7 mouse cellular contexts compared by ENCODE assay signal in the genomic region with DNA sequence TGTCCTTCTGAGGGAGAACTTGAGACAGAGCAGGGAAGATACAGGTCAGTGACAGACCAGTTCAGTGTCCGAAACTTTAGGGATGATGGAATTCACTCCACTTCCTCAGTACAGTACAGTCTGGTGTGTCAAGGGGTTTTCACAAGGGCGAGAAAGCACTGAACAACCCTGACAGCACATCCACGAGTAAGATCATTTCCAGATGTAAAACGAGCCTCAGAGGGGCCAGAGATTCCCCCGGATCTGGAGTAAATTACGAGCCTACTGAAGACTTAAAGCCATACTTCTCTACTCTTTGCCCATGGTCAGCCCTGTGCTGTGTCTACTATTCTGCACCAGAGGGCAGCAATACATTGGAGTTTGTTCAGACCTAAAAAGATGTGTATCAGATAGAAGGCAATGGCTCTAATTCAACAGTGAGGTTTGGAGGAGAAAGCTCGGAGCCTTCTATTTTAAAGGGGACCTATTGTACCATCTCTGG.
DNase-seq lines count a peak whose midpoint lies in the region; ATAC-seq and TF ChIP-seq lines count a peak whose summit lies in the region.

No protein-coding gene starts in this region.

- H3K27ac ChIP-seq in liver, postnatal 0 days (ENCODE audit: low read depth): no peak overlapping the region
- no peak overlapping the region for H3K27ac ChIP-seq in liver, embryonic 11.5 days (ENCODE audit: low read depth, low read length)
- H3K27ac ChIP-seq in embryonic facial prominence, embryonic 13.5 days: peak overlapping the region; percentile 74
- no peak overlapping the region for H3K27ac ChIP-seq in kidney, postnatal 0 days
- no peak overlapping the region for H3K27ac ChIP-seq in midbrain, embryonic 11.5 days (ENCODE audit: low read depth, low read length)

- TF ChIP-seq EP300 in liver, postnatal 0 days (IDR thresholded peaks at IDR 0.05; ENCODE audit: low read depth): no peak

- H3K9ac ChIP-seq in liver, postnatal 0 days (replicated peaks): no peak overlapping the region
- no peak overlapping the region for H3K9ac ChIP-seq in liver, embryonic 11.5 days (ENCODE audit: low read depth, low read length)
- no peak overlapping the region for H3K9ac ChIP-seq in embryonic facial prominence, embryonic 13.5 days
- H3K9ac ChIP-seq in kidney, postnatal 0 days (ENCODE audit: low read depth, low read length): no peak overlapping the region
- H3K9ac ChIP-seq in midbrain, embryonic 11.5 days (ENCODE audit: low read length): no peak overlapping the region

- peak; percentile 38; the same call in 1 of the 2 replicates for TF ChIP-seq CTCF in liver, postnatal 0 days (IDR thresholded peaks at IDR 0.05; ENCODE audit: low read depth)
- peak; percentile 73 for TF ChIP-seq CTCF in kidney, postnatal 0 days (IDR thresholded peaks at IDR 0.05; ENCODE audit: low read depth)

- H3K27me3 ChIP-seq in liver, postnatal 0 days (ENCODE audit: insufficient read depth, low read length): no peaks in the 10 kb centered on the region
- H3K27me3 ChIP-seq in liver, embryonic 11.5 days (replicated peaks; ENCODE audit: control insufficient read depth, insufficient read depth, low read length): no peaks in the 10 kb centered on the region
- H3K27me3 ChIP-seq in embryonic facial prominence, embryonic 13.5 days: no peaks in the 10 kb centered on the region
- no peaks in the 10 kb centered on the region for H3K27me3 ChIP-seq in kidney, postnatal 0 days (ENCODE audit: insufficient read depth, low read length)
- no peaks in the 10 kb centered on the region for H3K27me3 ChIP-seq in midbrain, embryonic 11.5 days (ENCODE audit: control insufficient read depth, insufficient read depth, low read length)

- H3K4me2 ChIP-seq in liver, postnatal 0 days (ENCODE audit: low read depth, low read length): no peak overlapping the region
- no peak overlapping the region for H3K4me2 ChIP-seq in liver, embryonic 11.5 days
- peak overlapping the region; percentile 40; the same call in 1 of the 2 replicates for H3K4me2 ChIP-seq in embryonic facial prominence, embryonic 13.5 days
- H3K4me2 ChIP-seq in kidney, postnatal 0 days (ENCODE audit: low read length): no peak overlapping the region
- H3K4me2 ChIP-seq in midbrain, embryonic 11.5 days: no peak overlapping the region

- no peaks in the 10 kb centered on the region for H3K36me3 ChIP-seq in liver, postnatal 0 days (replicated peaks; ENCODE audit: insufficient read depth, low read length)
- H3K36me3 ChIP-seq in liver, embryonic 11.5 days (ENCODE audit: control insufficient read depth, insufficient read depth, low read length): peaks cover 3% of the 10 kb centered on the region; the same call in 1 of the 2 replicates
- peaks cover 14% of the 10 kb centered on the region for H3K36me3 ChIP-seq in embryonic facial prominence, embryonic 13.5 days
- no peaks in the 10 kb centered on the region for H3K36me3 ChIP-seq in kidney, postnatal 0 days (ENCODE audit: insufficient read depth, low read length)
- no peaks in the 10 kb centered on the region; the same call in none of the 2 replicates for H3K36me3 ChIP-seq in midbrain, embryonic 11.5 days (ENCODE audit: control insufficient read depth, insufficient read depth, low read length)

- 70% methylated on average over 7 of the region's 7 CpGs for whole genome bisulfite sequencing in liver, postnatal 0 days (ENCODE audit: insufficient replicate concordance)
- 63% methylated on average over 7 of the region's 7 CpGs for WGBS in liver, embryonic 11.5 days
- WGBS in embryonic facial prominence, embryonic 13.5 days: 14% methylated on average over 7 of the region's 7 CpGs
- WGBS in kidney, postnatal 0 days: 30% methylated on average over 7 of the region's 7 CpGs
- 73% methylated on average over 7 of the region's 7 CpGs for WGBS in midbrain, embryonic 11.5 days

- no peak for DNase-seq in liver, postnatal 0 days
- DNase-seq in liver, embryonic 11.5 days (ENCODE audit: low spot score): no peak
- DNase-seq in kidney, postnatal 0 days (ENCODE audit: low spot score): peak; percentile 73
- peak; percentile 83 for DNase-seq in midbrain, embryonic 11.5 days (ENCODE audit: low spot score, missing footprints)
- no peak for DNase-seq in thymus, adult 18-20 months
- DNase-seq in gastrocnemius, postnatal 25 days: no peak

- H3K4me1 ChIP-seq in liver, postnatal 0 days (ENCODE audit: insufficient read depth): no peaks in the 10 kb centered on the region
- no peaks in the 10 kb centered on the region for H3K4me1 ChIP-seq in liver, embryonic 11.5 days (replicated peaks; ENCODE audit: control insufficient read depth, insufficient read depth, low read length)
- H3K4me1 ChIP-seq in embryonic facial prominence, embryonic 13.5 days: peaks cover 20% of the 10 kb centered on the region
- no peaks in the 10 kb centered on the region for H3K4me1 ChIP-seq in kidney, postnatal 0 days (replicated peaks; ENCODE audit: insufficient read depth, low read length)
- H3K4me1 ChIP-seq in midbrain, embryonic 11.5 days (ENCODE audit: control insufficient read depth, insufficient read depth, low read length): no peaks in the 10 kb centered on the region

- no peaks in the 10 kb centered on the region for H3K9me3 ChIP-seq in liver, postnatal 0 days (ENCODE audit: low read length)
- H3K9me3 ChIP-seq in liver, embryonic 11.5 days (ENCODE audit: control insufficient read depth, low read length): no peaks in the 10 kb centered on the region
- no peaks in the 10 kb centered on the region for H3K9me3 ChIP-seq in embryonic facial prominence, embryonic 13.5 days
- no peaks in the 10 kb centered on the region for H3K9me3 ChIP-seq in kidney, postnatal 0 days (replicated peaks; ENCODE audit: low read length)
- H3K9me3 ChIP-seq in midbrain, embryonic 11.5 days (ENCODE audit: control insufficient read depth, low read length): no peaks in the 10 kb centered on the region

- no peak for ATAC-seq in liver, postnatal 0 days
- ATAC-seq in liver, embryonic 11.5 days (replicated peaks; ENCODE audit: low FRiP score): no peak
- ATAC-seq in embryonic facial prominence, embryonic 13.5 days (ENCODE audit: insufficient number of reproducible peaks, insufficient read depth, low FRiP score, low TSS enrichment, low read depth): peak; percentile 72
- ATAC-seq in kidney, postnatal 0 days (replicated peaks; ENCODE audit: low FRiP score, low read depth): peak; percentile 63; the same call in 1 of the 2 replicates
- ATAC-seq in midbrain, embryonic 11.5 days (ENCODE audit: low FRiP score): no peak

- no peak overlapping the region for H3K4me3 ChIP-seq in liver, postnatal 0 days (ENCODE audit: low read depth, low read length)
- H3K4me3 ChIP-seq in liver, embryonic 11.5 days (ENCODE audit: low read depth, low read length): no peak overlapping the region
- H3K4me3 ChIP-seq in embryonic facial prominence, embryonic 13.5 days: no peak overlapping the region
- H3K4me3 ChIP-seq in kidney, postnatal 0 days (replicated peaks; ENCODE audit: low read depth, low read length): no peak overlapping the region
- H3K4me3 ChIP-seq in midbrain, embryonic 11.5 days (ENCODE audit: low read depth, low read length): no peak overlapping the region

Comparison
In these comparisons a context has a peak if more than half of its experiments do, and no peak if none do; other contexts are left out.
1. ATAC-seq: peak in embryonic facial prominence, embryonic 13.5 days (single experiment) and kidney, postnatal 0 days (single experiment); none in liver, postnatal 0 days (single experiment), liver, embryonic 11.5 days (single experiment) and midbrain, embryonic 11.5 days (single experiment).
2. DNase-seq: peak in kidney, postnatal 0 days (single experiment) and midbrain, embryonic 11.5 days (single experiment); none in liver, postnatal 0 days (single experiment), liver, embryonic 11.5 days (single experiment), thymus, adult 18-20 months (0 of 2) and gastrocnemius, postnatal 25 days (single experiment).